Mouse (Mus musculus) hindbrain, embryonic 11.5 days (tissue): ENCODE measurements around the gene Dlx6. TPM values are rescaled to one million over a fixed set of nuclear protein-coding genes. Genes with fewer than 3 reads are reported as not detected.

Experiments
- ATAC-seq: fragments of 200-750 bp; cut with Nextera tagmentation; 2 replicates; pipeline ENCODE4 v1.8.0; 2017; ENCODE audit warnings: mild to moderate bottlenecking, moderate TSS enrichment, moderate library complexity; ENCODE audit not compliant: low FRiP score
- DNase-seq: peaks from one replicate; pipeline ENCODE4 v3.0.0-alpha.2; 2015; ENCODE audit warnings: low spot score
- H3K27ac ChIP-seq: fragments of 300-500 bp; sonication (generic); 2 replicates; pipeline ENCODE4 v1.5.1; 2014; ENCODE audit warnings: mild to moderate bottlenecking, low read depth, low read length
- H3K27me3 ChIP-seq: fragments of 300-500 bp; sonication (generic); 2 replicates; pipeline ENCODE4 v1.6.1; 2014; ENCODE audit warnings: mild to moderate bottlenecking, low read length, moderate library complexity, mixed read lengths; ENCODE audit not compliant: control insufficient read depth, insufficient read depth
- H3K36me3 ChIP-seq: fragments of 300-500 bp; sonication (generic); 2 replicates; pipeline ENCODE4 v1.6.1; 2014; ENCODE audit warnings: mild to moderate bottlenecking, low read length, moderate library complexity, mixed read lengths; ENCODE audit not compliant: control insufficient read depth, insufficient read depth
- H3K4me1 ChIP-seq: fragments of 300-500 bp; sonication (generic); replicated peaks from 2 replicates; pipeline ENCODE4 v1.6.1; 2014; ENCODE audit warnings: low read length, mixed read lengths; ENCODE audit not compliant: control insufficient read depth, insufficient read depth
- H3K4me2 ChIP-seq: fragments of 300-500 bp; sonication (generic); replicated peaks from 2 replicates; pipeline ENCODE4 v1.6.1; 2014; ENCODE audit warnings: mild to moderate bottlenecking, low read depth, low read length
- H3K4me3 ChIP-seq: fragments of 300-500 bp; sonication (generic); 2 replicates; pipeline ENCODE4 v1.5.1; 2014; ENCODE audit warnings: low read depth, low read length
- H3K9ac ChIP-seq: fragments of 300-500 bp; sonication (generic); 2 replicates; pipeline ENCODE4 v1.6.1; 2014; ENCODE audit warnings: low read depth, low read length
- H3K9me3 ChIP-seq: fragments of 300-500 bp; sonication (generic); 2 replicates; pipeline ENCODE4 v1.6.1; 2016; ENCODE audit warnings: low read length; ENCODE audit not compliant: control insufficient read depth
- WGBS: fragments of 180-500 bp; shearing (Covaris S2); extraction: QIAGEN DNeasy Blood & Tissue Kit; methylation state at CpG from one replicate; pipeline ENCODE4 v1.1.7; 2014; 5-methylcytosine and 5-hydroxymethylcytosine counted together
- polyA plus RNA-seq: library from polyadenylated mRNA; unstranded; fragments of >200 nt; fragmentation: Nextera tagmentation; extraction: Ambion mirVana; gene quantifications from 2 replicates; pipeline ENCODE4 v1.2.1, GENCODE M21; 2014

Dlx6 gene
- polyA plus RNA-seq, 1 experiment from 2014 or later: 0.65 TPM

GRCm38 (mm10) chr6:6884897-6885296 is 21.8 kb downstream of the Dlx6 start:
- peaks cover 7% of the 10 kb centered on the region; the same call in 1 of the 2 replicates for H3K4me1 ChIP-seq
- peak; percentile 69; the same call in 1 of the 2 replicates for ATAC-seq
- H3K9ac ChIP-seq: no peak overlapping the region
- no peaks in the 10 kb centered on the region for H3K36me3 ChIP-seq
- no peak overlapping the region for H3K4me2 ChIP-seq
- peaks cover 37% of the 10 kb centered on the region for H3K27me3 ChIP-seq
- H3K9me3 ChIP-seq: no peaks in the 10 kb centered on the region
- H3K4me3 ChIP-seq: no peak overlapping the region
- 2% methylated on average over 12 of the region's 12 CpGs for WGBS
- no peak overlapping the region for H3K27ac ChIP-seq
- DNase-seq: peak; percentile 87

DNA sequence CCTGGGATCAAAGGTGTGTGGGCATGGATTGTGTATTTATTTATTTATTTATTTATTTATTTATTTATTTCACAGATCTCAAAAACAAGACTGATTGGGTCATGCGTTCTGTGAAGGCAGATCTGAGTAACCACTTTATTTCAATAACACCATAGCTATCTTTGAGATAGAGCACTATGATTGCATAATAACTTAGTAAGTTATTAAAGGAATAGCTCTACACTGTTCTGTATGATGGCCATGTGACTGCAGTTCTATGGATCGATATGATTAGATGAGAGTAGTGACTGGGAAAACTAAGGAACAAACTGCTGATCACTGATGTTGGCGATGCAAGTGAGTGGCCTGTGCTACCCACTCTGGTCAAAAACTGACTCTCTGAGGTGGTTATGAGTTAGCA is 23.1 kb downstream of the Dlx6 start:
- Histone ChIP-seq H3K36me3 (no peaks in the 10 kb centered on the region), H3K27ac (no peak overlapping the region), H3K9me3 (no peaks in the 10 kb centered on the region), H3K4me1 (peaks cover 3% of the 10 kb centered on the region; the same call in 1 of the 2 replicates), H3K9ac (no peak overlapping the region), H3K27me3 (peaks cover 28% of the 10 kb centered on the region), H3K4me3 (no peak overlapping the region), H3K4me2 (no peak overlapping the region)
- DNase-seq (no peak), ATAC-seq (no peak)
- WGBS: 88% methylated on average over 3 of the region's 3 CpGs

GRCm38 (mm10) chr6:6890047-6890446 is 26.9 kb downstream of the Dlx6 start:
- no peaks in the 10 kb centered on the region for H3K36me3 ChIP-seq
- H3K27ac ChIP-seq: no peak overlapping the region
- DNase-seq (no peak), ATAC-seq (no peak)
- H3K4me3 ChIP-seq: no peak overlapping the region
- no peaks in the 10 kb centered on the region for H3K27me3 ChIP-seq
- H3K4me1 ChIP-seq: no peaks in the 10 kb centered on the region
- H3K9me3 ChIP-seq: no peaks in the 10 kb centered on the region
- no peak overlapping the region for H3K9ac ChIP-seq
- 64% methylated on average over 6 of the region's 6 CpGs for WGBS
- H3K4me2 ChIP-seq: no peak overlapping the region

- DNase-seq (no peak), ATAC-seq (no peak)
- Histone ChIP-seq H3K27ac (no peak overlapping the region), H3K36me3 (no peaks in the 10 kb centered on the region), H3K27me3 (no peaks in the 10 kb centered on the region), H3K4me3 (no peak overlapping the region), H3K4me1 (no peaks in the 10 kb centered on the region), H3K9me3 (no peaks in the 10 kb centered on the region), H3K4me2 (no peak overlapping the region), H3K9ac (no peak overlapping the region)
- WGBS: 85% methylated on average over 8 of the region's 8 CpGs
Observed at GRCm38 (mm10) chr6:6909586-6909985, 46.5 kb downstream of the Dlx6 start.

DNA sequence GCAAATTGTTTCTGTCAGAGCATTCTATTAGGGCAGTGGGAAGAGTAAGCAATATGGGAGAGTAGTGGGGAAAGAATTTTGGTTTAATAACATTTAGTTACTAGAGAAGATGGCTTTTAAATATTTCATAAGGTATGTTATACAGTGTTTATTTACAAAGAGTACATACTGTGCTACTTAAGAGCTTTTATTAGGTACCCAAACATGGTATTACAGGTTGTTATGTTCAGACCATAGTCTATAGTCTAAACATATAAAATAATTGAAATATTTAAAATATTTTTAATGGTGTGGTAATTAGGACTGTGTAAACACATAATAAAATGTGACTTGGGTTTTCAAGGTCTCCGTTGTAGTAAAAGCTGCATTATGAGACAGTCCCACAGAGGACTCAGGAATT is 51.2 kb downstream of the Dlx6 start:
- ATAC-seq: no peak
- H3K4me1 ChIP-seq: no peaks in the 10 kb centered on the region
- no peak overlapping the region for H3K9ac ChIP-seq
- no peak overlapping the region for H3K27ac ChIP-seq
- no peak for DNase-seq
- no peak overlapping the region for H3K4me2 ChIP-seq
- H3K9me3 ChIP-seq: no peaks in the 10 kb centered on the region
- H3K36me3 ChIP-seq: no peaks in the 10 kb centered on the region
- H3K4me3 ChIP-seq: no peak overlapping the region
- H3K27me3 ChIP-seq: no peaks in the 10 kb centered on the region
- WGBS: 89% methylated on average over 1 of the region's 1 CpGs

DNA sequence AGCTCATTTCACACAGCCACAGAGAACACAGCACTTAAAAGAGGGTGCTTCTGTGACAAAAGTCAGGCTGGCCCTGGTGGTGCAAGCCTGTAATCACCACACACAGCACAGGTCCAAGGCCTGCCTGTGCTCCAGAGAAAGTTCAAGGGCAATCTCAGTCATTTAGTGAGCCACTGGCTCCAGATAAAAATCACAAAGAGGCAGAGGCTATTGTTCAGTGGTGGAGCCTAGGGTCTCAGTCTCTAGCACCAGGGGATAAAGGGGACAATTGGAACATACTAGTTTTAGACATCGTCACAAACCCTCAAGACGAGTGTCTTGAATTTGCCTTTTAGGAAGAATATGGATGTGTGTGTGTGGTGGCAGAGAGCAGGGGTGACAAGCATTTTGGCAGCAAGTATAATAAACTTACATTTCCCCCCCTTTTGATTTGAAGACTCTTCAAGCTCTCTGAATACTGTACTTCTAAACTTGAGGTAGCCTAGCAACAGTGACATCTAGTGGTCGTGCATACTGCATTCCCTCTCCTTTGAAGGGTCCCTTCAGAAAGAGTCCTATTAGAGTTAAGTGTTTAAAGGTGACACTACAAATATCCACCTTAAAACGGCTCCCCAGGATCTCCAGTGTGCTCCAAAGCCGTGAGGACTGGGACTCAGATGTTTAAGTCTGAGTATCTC is 51.9 kb downstream of the Dlx6 start:
- no peaks in the 10 kb centered on the region for H3K27me3 ChIP-seq
- DNase-seq (peak; percentile 64), ATAC-seq (peak; percentile 67; the same call in 1 of the 2 replicates)
- WGBS: 40% methylated on average over 5 of the region's 5 CpGs
- no peak overlapping the region for H3K4me2 ChIP-seq
- H3K36me3 ChIP-seq: no peaks in the 10 kb centered on the region
- no peaks in the 10 kb centered on the region for H3K9me3 ChIP-seq
- no peaks in the 10 kb centered on the region for H3K4me1 ChIP-seq
- H3K27ac ChIP-seq: no peak overlapping the region
- no peak overlapping the region for H3K9ac ChIP-seq
- no peak overlapping the region for H3K4me3 ChIP-seq

- DNase-seq: no peak
- H3K9ac ChIP-seq: no peak overlapping the region
- H3K4me2 ChIP-seq: no peak overlapping the region
- H3K27me3 ChIP-seq: no peaks in the 10 kb centered on the region
- ATAC-seq: no peak
- no peaks in the 10 kb centered on the region for H3K4me1 ChIP-seq
- no peaks in the 10 kb centered on the region for H3K9me3 ChIP-seq
- no peak overlapping the region for H3K27ac ChIP-seq
- H3K36me3 ChIP-seq: no peaks in the 10 kb centered on the region
- H3K4me3 ChIP-seq: no peak overlapping the region
- WGBS: 54% methylated on average over 9 of the region's 9 CpGs
Observed at GRCm38 (mm10) chr6:6915526-6915915, 52.4 kb downstream of the Dlx6 start.

DNA sequence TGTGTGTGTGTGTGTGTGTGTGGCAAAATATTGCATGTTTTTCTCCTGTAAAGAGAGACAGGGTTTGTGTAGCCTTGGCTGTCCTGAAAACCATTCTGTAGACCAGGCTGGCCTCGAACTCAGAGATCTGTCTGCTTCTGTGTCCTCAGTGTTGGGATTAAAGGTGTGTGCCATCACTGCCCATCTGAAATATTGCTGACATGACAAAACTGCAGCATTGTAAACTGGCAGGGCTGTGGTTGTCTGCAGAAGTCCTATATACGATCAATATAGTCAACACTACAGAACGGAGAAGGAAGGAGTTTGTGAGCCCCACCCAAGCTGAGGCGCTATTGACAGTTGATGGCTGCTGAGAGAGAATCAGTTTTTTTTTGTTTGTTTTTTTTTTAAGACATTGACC is 54.2 kb downstream of the Dlx6 start:
- DNase-seq (no peak), ATAC-seq (no peak)
- Histone ChIP-seq H3K9me3 (no peaks in the 10 kb centered on the region), H3K9ac (no peak overlapping the region), H3K27me3 (no peaks in the 10 kb centered on the region), H3K4me2 (no peak overlapping the region), H3K36me3 (no peaks in the 10 kb centered on the region), H3K27ac (no peak overlapping the region), H3K4me3 (no peak overlapping the region), H3K4me1 (no peaks in the 10 kb centered on the region)
- WGBS: 97% methylated on average over 4 of the region's 4 CpGs
